In genomic region chr1:95665951-95666484, GRCm38 (mm10) we compare ENCODE assay signal across 8 mouse cellular contexts. TPM values are rescaled to one million over a fixed set of nuclear protein-coding genes. Genes with fewer than 3 reads are reported as not detected.
DNase-seq lines count a peak whose midpoint lies in the region; ATAC-seq lines count a peak whose summit lies in the region.

No protein-coding gene starts in this region.

- peak overlapping the region; percentile 53 for H3K4me3 ChIP-seq in heart, embryonic 12.5 days
- peak overlapping the region; percentile 43 for H3K4me3 ChIP-seq in kidney, embryonic 14.5 days (ENCODE audit: low read length)

- H3K36me3 ChIP-seq in heart, embryonic 12.5 days = no peaks in the 10 kb centered on the region
- H3K36me3 ChIP-seq in kidney, embryonic 14.5 days (ENCODE audit: control insufficient read depth, insufficient read depth, low read length) = no peaks in the 10 kb centered on the region

- peak overlapping the region; percentile 92 for H3K4me2 ChIP-seq in heart, embryonic 12.5 days
- peak overlapping the region; percentile 86 for H3K4me2 ChIP-seq in kidney, embryonic 14.5 days (replicated peaks; ENCODE audit: low read depth, low read length)

- no peak overlapping the region for H3K27ac ChIP-seq in heart, embryonic 12.5 days (ENCODE audit: poor library complexity, severe bottlenecking)
- H3K27ac ChIP-seq in kidney, embryonic 14.5 days (ENCODE audit: low read depth, low read length) = no peak overlapping the region

- peak; percentile 2 to 11 for DNase-seq in cerebellum, postnatal 14 days
- DNase-seq in embryo, embryonic 10 days (ENCODE audit: low spot score) = peak; percentile 58
- DNase-seq in lung, postnatal 14 days = peak; percentile 55
- DNase-seq in right cerebral cortex, postnatal 14 days = peak; percentile 3
- DNase-seq in urinary bladder, postnatal 4 days (ENCODE audit: low spot score in 2 of 2) = no peak

- peaks cover 24% of the 10 kb centered on the region for H3K27me3 ChIP-seq in heart, embryonic 12.5 days (replicated peaks)
- H3K27me3 ChIP-seq in kidney, embryonic 14.5 days (ENCODE audit: control insufficient read depth, insufficient read depth, low read length) = no peaks in the 10 kb centered on the region

- no peaks in the 10 kb centered on the region for H3K9me3 ChIP-seq in heart, embryonic 12.5 days (replicated peaks)
- H3K9me3 ChIP-seq in kidney, embryonic 14.5 days (ENCODE audit: control insufficient read depth, low read length) = no peaks in the 10 kb centered on the region

- no peak for ATAC-seq in cerebellum, adult (ENCODE audit: insufficient number of reproducible peaks, low FRiP score, low TSS enrichment)
- no peak for ATAC-seq in heart, embryonic 12.5 days (ENCODE audit: insufficient number of reproducible peaks, low FRiP score)
- no peak for ATAC-seq in kidney, embryonic 14.5 days (ENCODE audit: low FRiP score, low TSS enrichment)

- 3% methylated on average over 17 of the region's 17 CpGs for WGBS in heart, embryonic 12.5 days
- WGBS in kidney, embryonic 14.5 days = under 1% methylated on average over 17 of the region's 17 CpGs

- peaks cover 19% of the 10 kb centered on the region for H3K4me1 ChIP-seq in heart, embryonic 12.5 days (replicated peaks)
- peaks cover 10% of the 10 kb centered on the region for H3K4me1 ChIP-seq in kidney, embryonic 14.5 days (ENCODE audit: control insufficient read depth, insufficient read depth, low read length)

- no peak overlapping the region for H3K9ac ChIP-seq in heart, embryonic 12.5 days
- no peak overlapping the region; the same call in 1 of the 2 replicates for H3K9ac ChIP-seq in kidney, embryonic 14.5 days (ENCODE audit: low read depth, low read length)

RNA-seq across cellular contexts. Expression of gene St8sia4, which starts 1.4 kb away (rescaled TPM):
- 0.68 and 1.0 TPM in 2 replicates for polyA plus RNA-seq in heart, embryonic 12.5 days (2016; fragmentation: Nextera tagmentation; extraction: Ambion mirVana)
- polyA plus RNA-seq in kidney, embryonic 14.5 days (2014; fragmentation: Nextera tagmentation; extraction: Ambion mirVana) = 3.1 and 4.0 TPM in 2 replicates

Comparison
In these comparisons a context has a peak if more than half of its experiments do, and no peak if none do; other contexts are left out.
1. DNase-seq: peak in cerebellum, postnatal 14 days (2 of 2), embryo, embryonic 10 days (single experiment), lung, postnatal 14 days (single experiment) and right cerebral cortex, postnatal 14 days (single experiment); none in urinary bladder, postnatal 4 days (0 of 2).